Mouse (Mus musculus) forebrain, embryonic 15.5 days (tissue): ENCODE results near the gene 4933407L21Rik. TPM values are rescaled to one million over a fixed set of nuclear protein-coding genes. Genes with fewer than 3 reads are reported as not detected.

Experiments
- ATAC-seq: fragments of 200-750 bp; cut with Nextera tagmentation; replicated peaks from 2 replicates; pipeline ENCODE4 v1.8.0; 2017; ENCODE audit warnings: mild to moderate bottlenecking, moderate TSS enrichment, moderate library complexity
- H3K27ac ChIP-seq: fragments of 300-500 bp; sonication (generic); replicated peaks from 2 replicates; pipeline ENCODE4 v1.5.1; 2015; ENCODE audit warnings: mild to moderate bottlenecking, inconsistent platforms
- H3K27me3 ChIP-seq: fragments of 300-500 bp; sonication (generic); 2 replicates; pipeline ENCODE4 v1.6.1; 2015; ENCODE audit warnings: inconsistent platforms
- H3K36me3 ChIP-seq: fragments of 300-500 bp; sonication (generic); 2 replicates; pipeline ENCODE4 v1.6.1; 2015; ENCODE audit warnings: mild to moderate bottlenecking, inconsistent platforms
- H3K4me1 ChIP-seq: fragments of 300-500 bp; sonication (generic); 2 replicates; pipeline ENCODE4 v1.6.1; 2015; ENCODE audit warnings: inconsistent platforms
- H3K4me2 ChIP-seq: fragments of 300-500 bp; sonication (generic); replicated peaks from 2 replicates; pipeline ENCODE4 v1.6.1; 2015; ENCODE audit warnings: mild to moderate bottlenecking, inconsistent platforms
- H3K4me3 ChIP-seq: fragments of 300-500 bp; sonication (generic); 2 replicates; pipeline ENCODE4 v1.5.1; 2015; ENCODE audit warnings: mild to moderate bottlenecking, inconsistent platforms
- H3K9ac ChIP-seq: fragments of 300-500 bp; sonication (generic); replicated peaks from 2 replicates; pipeline ENCODE4 v1.6.1; 2015; ENCODE audit warnings: mild to moderate bottlenecking, inconsistent platforms
- H3K9me3 ChIP-seq: fragments of 300-500 bp; sonication (generic); 2 replicates; pipeline ENCODE4 v1.6.1; 2016; ENCODE audit warnings: inconsistent platforms
- WGBS: fragments of 180-500 bp; shearing (Covaris S2); methylation state at CpG from one replicate; pipeline ENCODE4 v1.1.7; 2015; ENCODE audit warnings: mixed read lengths; 5-methylcytosine and 5-hydroxymethylcytosine counted together
- polyA plus RNA-seq: library from polyadenylated mRNA; unstranded; fragments of >200 nt; fragmentation: Nextera tagmentation; extraction: Ambion mirVana; gene quantifications from 2 replicates; pipeline ENCODE4 v1.2.1, GENCODE M21; 2015

Gene 4933407L21Rik
- polyA plus RNA-seq, 1 experiment from 2014 or later: 4.4 TPM

- WGBS: 49% methylated on average over 7 of the region's 7 CpGs
- H3K4me1 ChIP-seq: peaks cover 20% of the 10 kb centered on the region
- ATAC-seq: peak; percentile 51; the same call in 1 of the 2 replicates
These were observed 6.0 kb upstream of the 4933407L21Rik start for GRCm38 (mm10) chr1:85922127-85922864.

GRCm38 (mm10) chr1:85922865-85923211, 5.4 kb upstream of the 4933407L21Rik start:
- H3K4me2 ChIP-seq: no peak overlapping the region
- no peak overlapping the region for H3K9ac ChIP-seq
- H3K9me3 ChIP-seq: no peaks in the 10 kb centered on the region
- no peak overlapping the region for H3K4me3 ChIP-seq
- no peaks in the 10 kb centered on the region for H3K36me3 ChIP-seq
- 84% methylated on average over 5 of the region's 5 CpGs for WGBS
- peaks cover 19% of the 10 kb centered on the region for H3K4me1 ChIP-seq
- no peak for ATAC-seq
- H3K27ac ChIP-seq: peak overlapping the region; percentile 35
- H3K27me3 ChIP-seq: no peaks in the 10 kb centered on the region

More at GRCm38 (mm10) chr1:85922127-85922864, 6.0 kb upstream of the 4933407L21Rik start:
- H3K9me3 ChIP-seq: no peaks in the 10 kb centered on the region
- H3K9ac ChIP-seq: no peak overlapping the region
- H3K4me3 ChIP-seq: no peak overlapping the region
- no peaks in the 10 kb centered on the region for H3K36me3 ChIP-seq
- peak overlapping the region; percentile 35 for H3K27ac ChIP-seq
- no peaks in the 10 kb centered on the region for H3K27me3 ChIP-seq
- H3K4me2 ChIP-seq: no peak overlapping the region

- no peak overlapping the region for H3K4me3 ChIP-seq
- no peak overlapping the region for H3K9ac ChIP-seq
- no peak overlapping the region for H3K4me2 ChIP-seq
- 90% methylated on average over 5 of the region's 5 CpGs for WGBS
- H3K4me1 ChIP-seq: peaks cover 34% of the 10 kb centered on the region
- H3K27ac ChIP-seq: no peak overlapping the region
- H3K27me3 ChIP-seq: no peaks in the 10 kb centered on the region
- no peaks in the 10 kb centered on the region for H3K36me3 ChIP-seq
- no peaks in the 10 kb centered on the region for H3K9me3 ChIP-seq
- ATAC-seq: no peak
These were observed 3.1 kb upstream of the 4933407L21Rik start for GRCm38 (mm10) chr1:85925183-85925582.

- H3K9ac ChIP-seq: no peak overlapping the region
- no peak overlapping the region for H3K4me2 ChIP-seq
- H3K4me3 ChIP-seq: no peak overlapping the region
- 60% methylated on average over 4 of the region's 4 CpGs for WGBS
- H3K27me3 ChIP-seq: no peaks in the 10 kb centered on the region
- H3K27ac ChIP-seq: peak overlapping the region; percentile 89
- no peaks in the 10 kb centered on the region for H3K36me3 ChIP-seq
- ATAC-seq: no peak; the same call in none of the 2 replicates
- H3K9me3 ChIP-seq: no peaks in the 10 kb centered on the region
- H3K4me1 ChIP-seq: peaks cover 45% of the 10 kb centered on the region
These were observed 394 bp downstream of the 4933407L21Rik start for GRCm38 (mm10) chr1:85928688-85929065.

GRCm38 (mm10) chr1:85929406-85929805, 1.1 kb downstream of the 4933407L21Rik start:
- WGBS: 86% methylated on average over 6 of the region's 6 CpGs
- H3K9me3 ChIP-seq: no peaks in the 10 kb centered on the region
- H3K4me2 ChIP-seq: no peak overlapping the region
- ATAC-seq: no peak
- H3K27me3 ChIP-seq: no peaks in the 10 kb centered on the region
- H3K9ac ChIP-seq: no peak overlapping the region
- no peak overlapping the region for H3K4me3 ChIP-seq
- peaks cover 52% of the 10 kb centered on the region for H3K4me1 ChIP-seq
- H3K36me3 ChIP-seq: no peaks in the 10 kb centered on the region
- peak overlapping the region; percentile 89 for H3K27ac ChIP-seq

GRCm38 (mm10) chr1:85931170-85931569, 2.9 kb downstream of the 4933407L21Rik start:
- Histone ChIP-seq H3K27me3 (no peaks in the 10 kb centered on the region), H3K4me3 (no peak overlapping the region), H3K36me3 (no peaks in the 10 kb centered on the region), H3K27ac (0 out of 2 replicates have a peak overlapping the region, but pooled peaks have one; percentile 2), H3K4me2 (no peak overlapping the region), H3K4me1 (peaks cover 58% of the 10 kb centered on the region), H3K9ac (no peak overlapping the region), H3K9me3 (no peaks in the 10 kb centered on the region)
- ATAC-seq: no peak
- WGBS: 75% methylated on average over 5 of the region's 5 CpGs

- WGBS: 35% methylated on average over 7 of the region's 7 CpGs
- no peak overlapping the region for H3K9ac ChIP-seq
- peaks cover 52% of the 10 kb centered on the region for H3K4me1 ChIP-seq
- no peaks in the 10 kb centered on the region for H3K36me3 ChIP-seq
- no peaks in the 10 kb centered on the region for H3K9me3 ChIP-seq
- no peak overlapping the region for H3K4me2 ChIP-seq
- no peak for ATAC-seq
- no peak overlapping the region for H3K4me3 ChIP-seq
- H3K27me3 ChIP-seq: no peaks in the 10 kb centered on the region
- H3K27ac ChIP-seq: peak overlapping the region; percentile 25; the same call in 1 of the 2 replicates
These were observed 4.9 kb downstream of the 4933407L21Rik start for GRCm38 (mm10) chr1:85933226-85933625.

- Histone ChIP-seq H3K27me3 (no peaks in the 10 kb centered on the region), H3K9me3 (no peaks in the 10 kb centered on the region), H3K4me3 (no peak overlapping the region), H3K36me3 (no peaks in the 10 kb centered on the region), H3K9ac (no peak overlapping the region), H3K4me1 (peaks cover 46% of the 10 kb centered on the region), H3K27ac (peak overlapping the region; percentile 25; the same call in 1 of the 2 replicates), H3K4me2 (no peak overlapping the region)
- ATAC-seq: peak; percentile 47
- WGBS: 20% methylated on average over 11 of the region's 11 CpGs
These were observed 5.6 kb downstream of the 4933407L21Rik start for GRCm38 (mm10) chr1:85933631-85934465.

GRCm38 (mm10) chr1:85934560-85934959, 6.3 kb downstream of the 4933407L21Rik start:
- Histone ChIP-seq H3K4me2 (no peak overlapping the region), H3K36me3 (no peaks in the 10 kb centered on the region), H3K27ac (0 out of 2 replicates have a peak overlapping the region, but pooled peaks have one; percentile 25), H3K9ac (no peak overlapping the region), H3K4me1 (peaks cover 39% of the 10 kb centered on the region), H3K27me3 (no peaks in the 10 kb centered on the region), H3K9me3 (no peaks in the 10 kb centered on the region), H3K4me3 (no peak overlapping the region)
- no peak for ATAC-seq
- WGBS: 21% methylated on average over 7 of the region's 7 CpGs

GRCm38 (mm10) chr1:85935148-85935852, 7.0 kb downstream of the 4933407L21Rik start:
- peaks cover 41% of the 10 kb centered on the region for H3K4me1 ChIP-seq
- ATAC-seq: no peak
- H3K36me3 ChIP-seq: no peaks in the 10 kb centered on the region
- no peaks in the 10 kb centered on the region for H3K27me3 ChIP-seq
- no peaks in the 10 kb centered on the region for H3K9me3 ChIP-seq
- H3K9ac ChIP-seq: no peak overlapping the region
- H3K27ac ChIP-seq: no peak overlapping the region
- WGBS: 52% methylated on average over 8 of the region's 8 CpGs
- H3K4me2 ChIP-seq: no peak overlapping the region
- H3K4me3 ChIP-seq: no peak overlapping the region

- H3K9ac ChIP-seq: no peak overlapping the region
- no peak overlapping the region for H3K4me2 ChIP-seq
- 67% methylated on average over 6 of the region's 6 CpGs for WGBS
- peaks cover 37% of the 10 kb centered on the region for H3K4me1 ChIP-seq
- no peak overlapping the region for H3K4me3 ChIP-seq
- H3K27ac ChIP-seq: no peak overlapping the region
- no peaks in the 10 kb centered on the region for H3K9me3 ChIP-seq
- ATAC-seq: no peak
- no peaks in the 10 kb centered on the region for H3K27me3 ChIP-seq
- no peaks in the 10 kb centered on the region for H3K36me3 ChIP-seq
These were observed 8.0 kb downstream of the 4933407L21Rik start for GRCm38 (mm10) chr1:85936265-85936664.

- H3K27ac ChIP-seq: no peak overlapping the region
- H3K27me3 ChIP-seq: no peaks in the 10 kb centered on the region
- no peaks in the 10 kb centered on the region for H3K36me3 ChIP-seq
- ATAC-seq: no peak
- no peak overlapping the region for H3K4me2 ChIP-seq
- peaks cover 32% of the 10 kb centered on the region for H3K4me1 ChIP-seq
- no peak overlapping the region for H3K4me3 ChIP-seq
- WGBS: 74% methylated on average over 1 of the region's 1 CpGs
- no peaks in the 10 kb centered on the region for H3K9me3 ChIP-seq
- no peak overlapping the region for H3K9ac ChIP-seq
These were observed 9.0 kb downstream of the 4933407L21Rik start for GRCm38 (mm10) chr1:85937323-85937722.
